Mouse (Mus musculus) brain, embryonic 14.5 days (tissue): Measurements from ENCODE around the gene Rapgef1.

Experiments
- CTCF ChIP-seq: fragments of 200-500 bp; IDR thresholded peaks from 2 replicates; pipeline ENCODE4 v1.5.1; 2012; ENCODE audit warnings: inconsistent platforms, mild to moderate bottlenecking, moderate library complexity, borderline replicate concordance; ENCODE audit not compliant: insufficient read depth, insufficient read length; ENCODE audit errors: extremely low read depth
- POLR2A ChIP-seq: fragments of 200-500 bp; IDR thresholded peaks from 2 replicates; pipeline ENCODE4 v1.6.1; 2012; ENCODE audit warnings: mild to moderate bottlenecking, inconsistent platforms, borderline replicate concordance; ENCODE audit not compliant: poor library complexity, insufficient read depth, insufficient read length, severe bottlenecking; ENCODE audit errors: extremely low read depth

GRCm38 (mm10) chr2:29665421-29665820 is 45.9 kb downstream of the Rapgef1 start:
- TF ChIP-seq POLR2A (no peak), CTCF (no peak)
